Mouse (Mus musculus): ENCODE data around the gene Crip3.

Crip3 gene

DNA sequence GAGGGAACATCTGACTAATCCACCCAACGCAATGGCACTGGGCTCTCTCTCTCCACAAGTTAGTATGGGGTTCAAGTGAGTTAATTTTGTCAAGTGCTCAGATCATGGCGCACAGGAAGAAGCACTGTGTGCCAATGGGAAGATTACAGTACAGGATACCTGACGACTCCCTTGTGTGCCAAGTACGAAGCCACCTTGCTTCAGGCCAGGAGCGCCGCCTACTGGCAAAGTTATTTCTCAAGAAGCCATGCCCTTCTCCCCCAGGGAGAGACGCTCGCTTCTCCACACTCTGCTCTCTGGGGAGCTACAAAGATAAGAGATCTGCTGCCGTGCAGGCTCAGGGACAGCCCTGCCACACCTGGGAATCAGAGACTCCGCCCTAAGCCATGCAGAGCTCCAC lies 29.1 kb downstream of the Crip3 start:
- DNase-seq: no peak

DNA sequence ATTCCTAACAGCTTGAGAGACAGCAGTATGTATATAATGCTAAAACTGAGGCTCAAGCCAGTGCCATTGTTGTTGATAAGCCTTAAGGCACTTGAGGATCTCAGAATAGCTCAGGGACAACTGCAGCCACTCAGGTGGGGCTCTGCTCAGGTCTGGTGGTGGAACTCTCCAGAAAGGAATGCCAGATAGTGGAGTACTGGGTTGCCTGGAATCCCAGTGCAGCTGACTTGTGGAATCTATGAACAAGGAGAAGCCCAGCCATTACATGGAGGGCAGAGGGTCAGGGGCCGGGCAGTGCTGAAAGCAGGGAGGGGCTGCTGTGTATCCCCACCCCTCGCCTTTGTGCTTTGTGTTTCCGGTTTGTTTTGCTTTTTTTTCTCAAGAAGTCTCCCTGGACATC lies 29.7 kb downstream of the Crip3 start:
- no peak for DNase-seq

DNA sequence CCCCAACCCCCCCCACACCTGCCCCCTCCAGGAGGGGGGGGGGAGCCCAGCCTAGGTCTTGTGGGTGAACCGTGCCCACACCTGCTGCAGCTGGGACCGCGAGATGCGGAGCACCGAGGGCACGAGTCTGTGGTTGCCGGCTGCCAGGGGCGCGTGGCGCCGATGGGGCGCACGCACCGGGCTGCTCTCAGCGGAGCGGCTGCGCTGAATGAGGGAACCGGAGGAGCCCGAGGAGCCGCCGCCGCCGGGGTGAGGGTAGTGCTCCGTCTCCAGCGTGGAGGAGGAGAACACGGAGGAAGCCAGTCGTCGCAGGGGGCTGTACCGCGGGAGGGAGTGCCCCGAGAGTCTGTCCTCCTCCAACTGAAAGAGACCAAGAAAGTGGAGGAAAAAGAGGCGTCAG lies 31.9 kb downstream of the Crip3 start:
- no peak for DNase-seq

DNA sequence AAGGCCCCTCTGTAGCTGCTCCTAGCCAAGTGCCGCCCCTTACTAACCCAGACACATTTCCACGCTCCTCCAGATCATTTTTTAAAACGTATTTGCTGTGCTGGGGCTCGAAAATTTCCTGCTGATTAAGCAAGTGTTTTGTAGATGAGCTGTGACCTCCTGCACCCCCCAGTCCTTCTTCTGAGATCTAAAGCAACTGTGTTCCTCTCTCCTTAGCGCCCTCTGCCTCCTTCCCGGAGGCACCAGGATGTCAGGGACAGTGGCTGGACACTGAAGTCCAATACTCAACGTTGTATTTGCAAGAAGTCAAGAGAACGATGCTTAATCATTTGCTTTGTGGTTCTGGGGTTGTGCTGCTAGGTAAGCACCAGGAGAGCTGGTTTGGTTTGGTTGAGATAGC lies 32.6 kb downstream of the Crip3 start:
- no peak for DNase-seq

DNA sequence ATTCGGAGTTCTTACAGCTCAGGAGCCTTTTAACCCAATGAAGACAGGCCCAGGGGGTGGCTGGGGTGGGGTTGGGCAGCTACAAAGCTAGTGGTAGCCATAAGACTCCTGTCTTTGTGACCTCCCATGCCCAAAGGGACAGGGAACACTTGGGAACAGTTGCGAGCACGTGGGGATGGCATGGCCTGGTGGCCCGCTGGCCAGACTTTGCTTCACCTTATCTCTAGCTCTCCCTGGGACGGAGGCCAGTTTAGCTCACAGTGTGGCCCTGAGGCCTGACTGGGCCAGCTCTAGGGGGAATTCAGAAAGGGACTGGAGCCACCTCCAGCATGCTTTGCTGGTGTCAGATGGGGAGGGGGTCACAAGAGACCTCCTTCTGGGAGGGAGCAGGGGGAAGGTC lies 33.5 kb downstream of the Crip3 start:
- DNase-seq: no peak

DNA sequence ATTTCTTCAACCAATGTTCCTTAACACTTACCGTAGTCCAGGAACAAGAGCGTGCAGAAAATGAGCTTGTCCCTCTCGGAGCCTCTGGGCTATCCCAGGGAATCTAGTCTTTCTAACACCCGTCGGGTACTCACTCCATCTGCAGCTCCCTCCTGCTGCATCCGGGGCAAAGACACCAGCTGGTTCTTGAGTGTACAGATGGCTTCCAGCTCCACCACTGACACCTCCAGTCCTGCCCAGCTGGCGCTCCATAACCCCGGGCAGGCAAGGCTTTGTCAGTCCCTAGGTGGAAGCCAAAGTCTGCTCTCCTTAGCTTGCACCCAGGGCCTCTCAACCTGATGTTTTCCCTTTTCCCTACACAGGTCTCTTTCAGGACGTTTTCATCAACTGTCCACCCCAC lies 39.1 kb downstream of the Crip3 start:
- DNase-seq: peak; percentile 62

DNA sequence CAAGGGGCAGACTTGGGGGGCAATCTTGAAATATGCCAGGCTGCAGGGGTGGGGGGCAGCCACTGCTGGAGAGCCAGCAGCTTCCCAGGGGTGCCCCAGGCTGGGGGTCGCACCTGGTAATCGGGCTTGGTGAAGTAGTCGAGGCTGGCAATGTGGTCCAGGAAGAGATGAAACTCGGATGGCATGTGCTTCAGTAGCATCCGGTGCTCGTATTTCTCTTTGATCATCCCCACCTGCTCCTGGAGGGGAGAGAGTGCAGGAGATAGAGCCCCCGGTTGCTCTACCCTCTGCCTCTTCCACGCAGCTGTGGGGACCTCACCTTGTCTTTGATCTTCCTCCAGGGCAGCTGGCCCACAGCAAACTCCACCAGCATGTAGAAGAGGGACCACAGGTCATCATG lies 47.9 kb downstream of the Crip3 start:
- no peak for DNase-seq

DNA sequence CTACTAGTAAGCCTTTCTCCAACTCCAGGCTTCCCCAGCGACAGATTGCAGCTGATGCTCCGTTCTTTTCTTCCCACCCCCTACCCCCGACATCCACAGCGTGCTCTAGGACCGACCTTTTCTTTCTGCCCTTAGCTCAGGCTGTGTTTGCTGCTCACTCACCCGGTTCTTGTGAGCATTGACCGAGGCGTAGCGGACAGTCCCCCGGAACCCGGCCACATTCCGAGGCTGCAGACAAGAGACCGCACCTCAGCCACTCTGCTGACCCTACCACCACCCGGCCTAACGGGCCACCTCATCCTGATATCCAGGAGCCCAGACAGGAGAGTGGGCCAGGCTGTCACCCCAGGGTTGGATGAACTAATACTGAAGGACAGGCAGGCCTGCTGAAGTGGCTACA lies 48.6 kb downstream of the Crip3 start:
- no peak for DNase-seq

Data from cerebellum, adult 11 months (tissue).